Mouse (Mus musculus) lung, postnatal 0 days (tissue): ENCODE results near the gene Il1r1.
A peak's percentile ranks its signal among the peaks of the same experiment; 100 is the strongest.

Experiments
- CTCF ChIP-seq: IDR thresholded peaks from 2 replicates; pipeline ENCODE4 v1.5.1; 2016; ENCODE audit warnings: antibody characterized with exemption, mild to moderate bottlenecking
- EP300 ChIP-seq: IDR thresholded peaks from 2 replicates; pipeline ENCODE4 v1.6.1; 2016; ENCODE audit warnings: antibody characterized with exemption, mild to moderate bottlenecking, control low read depth

DNA sequence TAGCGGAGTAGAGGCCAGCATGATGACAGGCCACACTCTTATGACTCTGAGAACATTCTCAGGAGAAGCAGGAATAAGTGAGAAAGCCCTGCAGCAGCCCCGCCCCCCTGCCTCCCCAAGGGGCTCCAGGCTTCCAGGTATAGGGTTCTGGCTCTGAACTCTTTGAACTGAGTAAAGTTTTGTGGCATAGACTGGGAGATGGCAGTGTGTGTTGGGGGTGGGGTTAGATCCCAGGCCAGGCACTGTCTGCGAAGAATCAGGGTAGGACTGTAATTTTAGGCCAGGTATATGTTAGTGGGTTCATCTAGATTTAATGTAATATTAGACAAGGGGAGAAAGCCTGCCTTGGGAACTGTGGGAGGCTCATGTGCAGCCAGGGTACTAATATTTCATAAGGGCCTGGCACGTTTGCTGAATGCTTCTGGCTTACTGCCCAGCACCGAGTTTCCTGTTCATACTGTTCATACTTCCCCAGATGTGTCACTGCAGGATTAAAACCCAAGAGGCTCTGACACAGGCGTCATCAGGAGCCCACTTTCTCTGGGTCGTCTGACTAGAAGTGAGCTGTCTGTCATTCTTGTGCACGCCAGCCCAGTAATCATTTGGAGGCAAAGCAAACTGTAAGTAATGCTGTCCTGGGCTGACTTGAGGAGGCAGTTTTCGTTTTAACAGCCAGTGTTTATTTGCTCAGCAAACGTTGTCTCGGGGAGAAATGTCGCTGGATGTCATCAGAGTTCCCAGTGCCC is at the start of gene Il1r1:
- no peak for TF ChIP-seq CTCF
- TF ChIP-seq EP300: peak; percentile 77
